Mouse (Mus musculus) bone marrow macrophage, adult 2 months (primary cell): ENCODE data around the gene Ankrd13b.

Source experiments
- CTCF ChIP-seq: IDR thresholded peaks from 2 replicates; pipeline ENCODE4 v1.5.1; 2012; ENCODE audit warnings: low read depth, mild to moderate bottlenecking, low read length, moderate library complexity
- POLR2A ChIP-seq: IDR thresholded peaks from 2 replicates; pipeline ENCODE4 v1.6.1; 2012; ENCODE audit warnings: mild to moderate bottlenecking, low read depth, low read length, borderline replicate concordance

DNA sequence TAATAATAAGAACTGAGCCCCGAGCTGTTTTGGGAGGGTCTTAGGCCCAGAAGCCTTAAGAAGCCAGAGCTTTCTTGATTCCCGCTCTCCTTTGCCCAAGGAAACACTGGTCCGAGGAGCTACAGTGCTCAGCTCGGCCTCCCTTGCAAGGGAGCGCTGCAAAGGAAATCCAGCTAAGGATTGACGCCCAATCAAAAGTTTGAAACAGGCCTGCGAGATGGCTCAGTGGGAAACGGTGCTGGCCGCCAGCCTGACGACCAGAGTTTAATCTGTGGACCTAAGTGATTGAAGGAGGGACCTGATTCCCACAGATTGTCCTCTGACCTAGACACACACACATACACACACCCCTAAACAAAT lies 24.3 kb upstream of the Ankrd13b start:
- no peak for TF ChIP-seq CTCF
- no peak for TF ChIP-seq POLR2A
